Mouse (Mus musculus) kidney, embryonic 14.5 days (tissue): ENCODE data around the gene Sh3glb1. TPM values are rescaled to one million over a fixed set of nuclear protein-coding genes. Genes with fewer than 3 reads are reported as not detected.
"Not testable (repeated sequence)": the region's sequence is repeated elsewhere in the genome, so short reads cannot be mapped to it uniquely, and the experiment has no call there.

ENCODE experiments used
- ATAC-seq: fragments of 200-750 bp; cut with Nextera tagmentation; 2 replicates; pipeline ENCODE4 v1.8.0; 2017; ENCODE audit warnings: moderate number of reproducible peaks, mild to moderate bottlenecking, moderate TSS enrichment, moderate library complexity; ENCODE audit not compliant: low FRiP score, low TSS enrichment
- H3K27ac ChIP-seq: fragments of 300-500 bp; sonication (generic); 2 replicates; pipeline ENCODE4 v1.5.1; 2014; ENCODE audit warnings: low read depth, mild to moderate bottlenecking, low read length, moderate library complexity, mixed read lengths
- H3K27me3 ChIP-seq: fragments of 300-500 bp; sonication (generic); 2 replicates; pipeline ENCODE4 v1.6.1; 2014; ENCODE audit warnings: mild to moderate bottlenecking, low read length; ENCODE audit not compliant: control insufficient read depth, insufficient read depth
- H3K36me3 ChIP-seq: fragments of 300-500 bp; sonication (generic); 2 replicates; pipeline ENCODE4 v1.6.1; 2014; ENCODE audit warnings: low read length, mixed read lengths; ENCODE audit not compliant: control insufficient read depth, insufficient read depth
- H3K4me1 ChIP-seq: fragments of 300-500 bp; sonication (generic); 2 replicates; pipeline ENCODE4 v1.6.1; 2014; ENCODE audit warnings: low read length, mixed read lengths; ENCODE audit not compliant: control insufficient read depth, insufficient read depth
- H3K4me2 ChIP-seq: fragments of 300-500 bp; sonication (generic); replicated peaks from 2 replicates; pipeline ENCODE4 v1.6.1; 2014; ENCODE audit warnings: low read depth, mild to moderate bottlenecking, low read length
- H3K4me3 ChIP-seq: fragments of 300-500 bp; sonication (generic); 2 replicates; pipeline ENCODE4 v1.5.1; 2014; ENCODE audit warnings: mild to moderate bottlenecking, low read length
- H3K9ac ChIP-seq: fragments of 300-500 bp; sonication (generic); 2 replicates; pipeline ENCODE4 v1.6.1; 2014; ENCODE audit warnings: low read depth, mild to moderate bottlenecking, low read length, moderate library complexity
- H3K9me3 ChIP-seq: fragments of 300-500 bp; sonication (generic); 2 replicates; pipeline ENCODE4 v1.6.1; 2016; ENCODE audit warnings: low read length; ENCODE audit not compliant: control insufficient read depth
- WGBS: fragments of 180-500 bp; shearing (Covaris S2); extraction: QIAGEN DNeasy Blood & Tissue Kit; methylation state at CpG from one replicate; pipeline ENCODE4 v1.1.7; 2014; 5-methylcytosine and 5-hydroxymethylcytosine counted together
- polyA plus RNA-seq: library from polyadenylated mRNA; unstranded; fragments of >200 nt; fragmentation: Nextera tagmentation; extraction: Ambion mirVana; gene quantifications from 2 replicates; pipeline ENCODE4 v1.2.1, GENCODE M21; 2014

The Sh3glb1 gene
- polyA plus RNA-seq, 1 experiment from 2014 or later = 94.3 TPM

GRCm38 (mm10) chr3:144747706-144748105 lies 27.6 kb upstream of the Sh3glb1 start:
- not testable (repeated sequence) for H3K9ac ChIP-seq, H3K27ac ChIP-seq, H3K9me3 ChIP-seq, H3K36me3 ChIP-seq, H3K4me3 ChIP-seq, H3K4me1 ChIP-seq, ATAC-seq, H3K4me2 ChIP-seq, H3K27me3 ChIP-seq
- WGBS = 56% methylated on average over 3 of the region's 3 CpGs

- not testable (repeated sequence) for H3K4me1 ChIP-seq, H3K27ac ChIP-seq, H3K9me3 ChIP-seq, H3K4me3 ChIP-seq, H3K9ac ChIP-seq, H3K4me2 ChIP-seq, ATAC-seq, H3K36me3 ChIP-seq, H3K27me3 ChIP-seq
- WGBS = 82% methylated on average over 24 of the region's 24 CpGs
Observed at GRCm38 (mm10) chr3:144738396-144738795, 18.3 kb upstream of the Sh3glb1 start.

GRCm38 (mm10) chr3:144736831-144737230 lies 16.7 kb upstream of the Sh3glb1 start:
- H3K4me2 ChIP-seq = no peak overlapping the region
- 26% methylated on average over 9 of the region's 9 CpGs for WGBS
- H3K27ac ChIP-seq = no peak overlapping the region
- H3K27me3 ChIP-seq = no peaks in the 10 kb centered on the region
- H3K4me1 ChIP-seq = no peaks in the 10 kb centered on the region
- H3K36me3 ChIP-seq = no peaks in the 10 kb centered on the region
- H3K9ac ChIP-seq = no peak overlapping the region
- no peak overlapping the region for H3K4me3 ChIP-seq
- no peaks in the 10 kb centered on the region for H3K9me3 ChIP-seq
- no peak for ATAC-seq

GRCm38 (mm10) chr3:144723455-144723854 lies 3.3 kb upstream of the Sh3glb1 start:
- 51% methylated on average over 4 of the region's 4 CpGs for WGBS
- peaks cover 4% of the 10 kb centered on the region; the same call in 1 of the 2 replicates for H3K4me1 ChIP-seq
- ATAC-seq = no peak

GRCm38 (mm10) chr3:144722566-144722965 lies 2.4 kb upstream of the Sh3glb1 start:
- H3K9ac ChIP-seq, H3K27me3 ChIP-seq, H3K4me2 ChIP-seq, ATAC-seq, H3K4me3 ChIP-seq, H3K36me3 ChIP-seq, H3K27ac ChIP-seq, H3K9me3 ChIP-seq: not testable (repeated sequence)
- 89% methylated on average over 3 of the region's 3 CpGs for WGBS
- peaks cover 11% of the 10 kb centered on the region; the same call in 1 of the 2 replicates for H3K4me1 ChIP-seq

More at GRCm38 (mm10) chr3:144723455-144723854, 3.3 kb upstream of the Sh3glb1 start:
- no peak overlapping the region for H3K9ac ChIP-seq
- H3K9me3 ChIP-seq = no peaks in the 10 kb centered on the region
- no peak overlapping the region for H3K4me3 ChIP-seq
- H3K27ac ChIP-seq = no peak overlapping the region
- H3K4me2 ChIP-seq = no peak overlapping the region
- no peaks in the 10 kb centered on the region for H3K36me3 ChIP-seq
- H3K27me3 ChIP-seq = no peaks in the 10 kb centered on the region

GRCm38 (mm10) chr3:144721860-144722256 lies 1.7 kb upstream of the Sh3glb1 start:
- 69% methylated on average over 9 of the region's 9 CpGs for WGBS
- no peaks in the 10 kb centered on the region for H3K27me3 ChIP-seq
- H3K4me3 ChIP-seq = no peak overlapping the region
- H3K4me2 ChIP-seq = no peak overlapping the region
- no peak overlapping the region for H3K27ac ChIP-seq
- ATAC-seq = no peak
- H3K36me3 ChIP-seq = no peaks in the 10 kb centered on the region
- no peak overlapping the region for H3K9ac ChIP-seq
- H3K4me1 ChIP-seq = peaks cover 13% of the 10 kb centered on the region; the same call in 1 of the 2 replicates
- no peaks in the 10 kb centered on the region for H3K9me3 ChIP-seq

- no peaks in the 10 kb centered on the region for H3K36me3 ChIP-seq
- H3K9me3 ChIP-seq = no peaks in the 10 kb centered on the region
- no peak overlapping the region; the same call in 1 of the 2 replicates for H3K4me3 ChIP-seq
- H3K27me3 ChIP-seq = no peaks in the 10 kb centered on the region
- H3K4me1 ChIP-seq = peaks cover 16% of the 10 kb centered on the region; the same call in 1 of the 2 replicates
- no peak overlapping the region for H3K27ac ChIP-seq
- WGBS = 79% methylated on average over 10 of the region's 10 CpGs
- peak overlapping the region; percentile 55 for H3K4me2 ChIP-seq
- no peak for ATAC-seq
- no peak overlapping the region for H3K9ac ChIP-seq
Observed at GRCm38 (mm10) chr3:144721077-144721859, 1.1 kb upstream of the Sh3glb1 start.

GRCm38 (mm10) chr3:144719088-144719900 lies 841 bp downstream of the Sh3glb1 start:
- Histone ChIP-seq H3K9me3 (no peaks in the 10 kb centered on the region), H3K27me3 (no peaks in the 10 kb centered on the region), H3K4me2 (peak overlapping the region; percentile 82), H3K27ac (peak overlapping the region; percentile 99), H3K4me1 (peaks cover 27% of the 10 kb centered on the region), H3K9ac (peak overlapping the region; percentile 95), H3K36me3 (no peaks in the 10 kb centered on the region), H3K4me3 (peak overlapping the region; percentile 88)
- peak; percentile 56 for ATAC-seq
- under 1% methylated on average over 35 of the region's 56 CpGs for WGBS

GRCm38 (mm10) chr3:144718706-144719087 lies 1.4 kb downstream of the Sh3glb1 start:
- peak overlapping the region; percentile 88 for H3K4me3 ChIP-seq
- peaks cover 27% of the 10 kb centered on the region for H3K4me1 ChIP-seq
- 19% methylated on average over 7 of the region's 7 CpGs for WGBS
- H3K27me3 ChIP-seq = no peaks in the 10 kb centered on the region
- ATAC-seq = no peak
- H3K9me3 ChIP-seq = no peaks in the 10 kb centered on the region
- H3K4me2 ChIP-seq = peak overlapping the region; percentile 82
- no peaks in the 10 kb centered on the region for H3K36me3 ChIP-seq
- H3K27ac ChIP-seq = no peak overlapping the region
- H3K9ac ChIP-seq = peak overlapping the region; percentile 95
